Mouse (Mus musculus) embryonic facial prominence, embryonic 15.5 days (tissue): ENCODE data around the gene Clic6. TPM values are rescaled to one million over a fixed set of nuclear protein-coding genes. Genes with fewer than 3 reads are reported as not detected.

ENCODE experiments used
- ATAC-seq: fragments of 200-750 bp; cut with Nextera tagmentation; 2 replicates; pipeline ENCODE4 v1.8.0; 2017; ENCODE audit warnings: low read depth, moderate TSS enrichment; ENCODE audit not compliant: insufficient number of reproducible peaks, low FRiP score, low TSS enrichment
- H3K27ac ChIP-seq: fragments of 300-500 bp; sonication (generic); replicated peaks from 2 replicates; pipeline ENCODE4 v1.5.1; 2015; ENCODE audit warnings: mild to moderate bottlenecking, inconsistent platforms
- H3K27me3 ChIP-seq: fragments of 300-500 bp; sonication (generic); 2 replicates; pipeline ENCODE4 v1.6.1; 2015; ENCODE audit warnings: inconsistent platforms
- H3K36me3 ChIP-seq: fragments of 300-500 bp; sonication (generic); 2 replicates; pipeline ENCODE4 v1.6.1; 2015; ENCODE audit warnings: mild to moderate bottlenecking, inconsistent platforms
- H3K4me1 ChIP-seq: fragments of 300-500 bp; sonication (generic); 2 replicates; pipeline ENCODE4 v1.6.1; 2015; ENCODE audit warnings: inconsistent platforms
- H3K4me2 ChIP-seq: fragments of 300-500 bp; sonication (generic); replicated peaks from 2 replicates; pipeline ENCODE4 v1.6.1; 2015; ENCODE audit warnings: mild to moderate bottlenecking, inconsistent platforms
- H3K4me3 ChIP-seq: fragments of 300-500 bp; sonication (generic); replicated peaks from 2 replicates; pipeline ENCODE4 v1.5.1; 2015; ENCODE audit warnings: mild to moderate bottlenecking, inconsistent platforms
- H3K9ac ChIP-seq: fragments of 300-500 bp; sonication (generic); 2 replicates; pipeline ENCODE4 v1.6.1; 2015; ENCODE audit warnings: inconsistent platforms
- H3K9me3 ChIP-seq: fragments of 300-500 bp; sonication (generic); replicated peaks from 2 replicates; pipeline ENCODE4 v1.6.1; 2016; ENCODE audit warnings: inconsistent platforms
- WGBS: fragments of 180-500 bp; shearing (Covaris S2); methylation state at CpG from one replicate; pipeline ENCODE4 v1.1.7; 2015; 5-methylcytosine and 5-hydroxymethylcytosine counted together
- polyA plus RNA-seq: library from polyadenylated mRNA; unstranded; fragments of >200 nt; fragmentation: Nextera tagmentation; extraction: Ambion mirVana; gene quantifications from 2 replicates; pipeline ENCODE4 v1.2.1, GENCODE M21; 2015

Gene Clic6
- polyA plus RNA-seq, 1 experiment from 2014 or later, result 8.8 TPM

DNA sequence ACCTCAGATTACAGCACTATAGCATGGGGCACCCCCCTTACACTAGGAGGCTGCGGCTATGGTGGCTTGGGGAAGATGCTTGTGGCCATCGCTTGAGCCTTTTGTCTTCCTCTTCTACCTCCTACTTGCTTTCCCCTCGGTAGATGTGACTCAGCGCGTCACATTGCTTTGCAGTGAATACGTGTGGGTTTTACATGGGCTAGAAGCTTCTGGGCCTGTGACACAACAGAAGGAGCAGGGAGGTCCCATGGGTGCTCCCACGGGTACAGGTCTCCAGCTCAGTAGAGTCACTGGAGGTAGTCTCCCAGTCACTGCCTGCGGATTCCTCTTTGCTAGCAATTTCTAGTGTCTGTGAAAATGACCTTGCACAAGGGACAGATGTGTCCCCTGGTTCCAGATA, 39.1 kb downstream of the Clic6 start:
- Histone ChIP-seq H3K36me3 (no peaks in the 10 kb centered on the region), H3K4me3 (no peak overlapping the region), H3K9me3 (no peaks in the 10 kb centered on the region), H3K4me1 (no peaks in the 10 kb centered on the region), H3K27me3 (no peaks in the 10 kb centered on the region), H3K4me2 (no peak overlapping the region), H3K27ac (no peak overlapping the region), H3K9ac (no peak overlapping the region)
- no peak for ATAC-seq
- whole genome bisulfite sequencing, result 78% methylated on average over 8 of the region's 8 CpGs

DNA sequence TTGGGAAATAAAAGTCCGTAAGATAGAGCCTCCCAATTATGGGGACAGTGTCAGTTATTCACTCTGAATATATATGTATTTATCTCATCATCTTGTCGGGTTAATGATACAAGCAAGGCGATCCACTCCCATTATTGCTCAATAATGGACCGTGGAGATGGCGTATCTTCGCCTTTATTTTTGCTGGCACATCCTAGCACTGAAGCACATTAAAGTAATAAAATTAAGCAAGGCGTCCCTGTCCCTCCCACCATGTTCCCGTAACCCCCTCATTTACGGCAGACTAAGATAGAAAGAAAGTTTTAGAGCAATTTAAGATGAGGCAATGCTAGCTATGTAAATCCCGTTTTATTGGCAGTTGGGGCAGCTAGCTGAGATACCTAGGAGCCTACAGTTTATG, 40.4 kb downstream of the Clic6 start:
- Histone ChIP-seq H3K4me1 (no peaks in the 10 kb centered on the region), H3K4me3 (no peak overlapping the region), H3K4me2 (no peak overlapping the region), H3K9ac (no peak overlapping the region), H3K36me3 (no peaks in the 10 kb centered on the region), H3K27me3 (no peaks in the 10 kb centered on the region), H3K27ac (no peak overlapping the region), H3K9me3 (no peaks in the 10 kb centered on the region)
- ATAC-seq, result no peak
- WGBS, result 77% methylated on average over 10 of the region's 10 CpGs

DNA sequence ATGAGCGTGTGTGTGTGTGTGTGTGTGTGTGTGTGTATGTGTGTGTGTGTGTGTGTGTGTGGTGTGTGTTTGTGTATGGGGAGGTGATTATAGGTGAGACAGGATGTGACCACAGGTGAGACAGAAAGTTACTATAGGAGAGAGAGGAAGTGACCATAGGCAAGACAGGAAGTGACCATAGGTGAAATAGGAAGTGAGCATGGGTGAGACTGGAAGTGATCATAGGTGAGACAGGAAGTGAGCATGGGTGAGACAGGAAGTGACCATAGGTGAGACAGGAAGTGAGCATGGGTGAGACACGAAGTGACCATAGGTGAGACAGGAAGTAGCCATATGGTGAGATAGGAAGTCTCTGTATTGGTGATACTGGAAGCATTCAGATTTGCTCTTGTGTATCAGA, 49.7 kb downstream of the Clic6 start:
- no peaks in the 10 kb centered on the region for H3K9me3 ChIP-seq
- H3K27ac ChIP-seq, result no peak overlapping the region
- ATAC-seq, result no peak
- no peak overlapping the region for H3K9ac ChIP-seq
- H3K27me3 ChIP-seq, result no peaks in the 10 kb centered on the region
- no peak overlapping the region for H3K4me2 ChIP-seq
- H3K36me3 ChIP-seq, result no peaks in the 10 kb centered on the region
- no peaks in the 10 kb centered on the region for H3K4me1 ChIP-seq
- 83% methylated on average over 2 of the region's 2 CpGs for WGBS
- H3K4me3 ChIP-seq, result no peak overlapping the region

DNA sequence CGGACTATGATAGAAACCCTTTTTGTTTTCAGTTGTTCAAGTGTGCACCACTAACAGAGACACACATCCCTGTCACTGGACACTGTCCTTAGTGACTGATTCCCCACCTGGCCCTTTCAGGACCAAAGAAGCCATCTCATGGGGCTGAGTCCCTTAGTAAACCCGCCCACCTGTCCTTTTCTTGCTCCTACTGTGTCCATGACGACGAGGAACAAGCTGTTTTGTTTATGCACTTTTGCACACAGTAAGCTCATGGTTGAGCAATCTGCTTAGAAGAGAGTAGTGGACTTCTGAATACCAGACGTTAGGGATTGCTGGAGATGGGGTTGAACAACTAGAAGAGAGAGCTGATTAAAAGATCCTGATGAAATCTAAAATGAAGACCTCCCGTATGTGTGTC, 52.8 kb downstream of the Clic6 start:
- Histone ChIP-seq H3K27me3 (no peaks in the 10 kb centered on the region), H3K4me2 (no peak overlapping the region), H3K4me1 (no peaks in the 10 kb centered on the region), H3K4me3 (no peak overlapping the region), H3K9me3 (no peaks in the 10 kb centered on the region), H3K36me3 (no peaks in the 10 kb centered on the region), H3K27ac (no peak overlapping the region), H3K9ac (no peak overlapping the region)
- WGBS, result 83% methylated on average over 6 of the region's 6 CpGs
- no peak for ATAC-seq

DNA sequence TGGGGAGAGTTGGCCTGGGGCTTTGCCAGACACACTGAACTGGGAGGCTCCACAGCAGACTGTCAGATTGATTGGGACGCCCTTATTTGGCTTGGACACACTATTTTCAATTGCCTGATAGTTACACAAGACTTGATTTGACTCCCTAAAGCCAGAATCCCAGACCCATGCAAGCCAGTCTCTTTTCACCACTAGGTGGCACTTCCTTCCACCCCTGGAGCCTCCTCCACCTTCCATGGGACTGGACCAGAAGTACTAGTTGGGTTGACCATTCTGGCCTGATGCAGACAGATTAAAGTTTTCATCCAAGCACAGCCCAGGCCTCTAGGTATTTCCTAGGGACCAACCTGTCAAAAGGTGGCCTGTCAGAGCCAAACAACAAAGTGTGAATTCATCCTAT, 58.7 kb downstream of the Clic6 start:
- H3K27me3 ChIP-seq, result no peaks in the 10 kb centered on the region
- H3K9ac ChIP-seq, result no peak overlapping the region
- no peak overlapping the region for H3K27ac ChIP-seq
- H3K9me3 ChIP-seq, result no peaks in the 10 kb centered on the region
- no peak overlapping the region for H3K4me3 ChIP-seq
- WGBS, result 63% methylated on average over 1 of the region's 1 CpGs
- no peaks in the 10 kb centered on the region for H3K36me3 ChIP-seq
- ATAC-seq, result no peak
- no peaks in the 10 kb centered on the region for H3K4me1 ChIP-seq
- H3K4me2 ChIP-seq, result no peak overlapping the region

DNA sequence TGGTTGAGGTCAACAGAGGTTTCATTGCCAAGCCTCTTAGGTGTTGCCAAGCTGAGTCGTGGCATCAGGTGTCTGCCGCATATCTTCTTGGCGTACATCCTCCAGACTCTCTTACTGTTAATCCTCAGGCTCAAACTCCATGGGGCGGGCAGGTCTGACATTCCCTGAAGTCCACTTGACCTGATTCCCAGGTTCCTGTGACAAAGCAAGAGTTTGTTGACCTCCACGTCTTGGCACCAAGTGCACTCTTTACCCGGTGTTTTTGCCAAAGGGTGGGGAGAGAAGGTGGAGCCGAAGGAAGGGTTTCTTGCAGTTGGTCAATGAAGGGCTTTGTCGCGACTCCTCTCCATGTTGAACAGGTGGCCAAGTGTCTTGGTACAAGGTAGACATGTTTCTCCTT, 63.1 kb downstream of the Clic6 start:
- no peaks in the 10 kb centered on the region for H3K4me1 ChIP-seq
- H3K9ac ChIP-seq, result no peak overlapping the region
- no peak for ATAC-seq
- no peaks in the 10 kb centered on the region for H3K9me3 ChIP-seq
- H3K27me3 ChIP-seq, result no peaks in the 10 kb centered on the region
- WGBS, result 92% methylated on average over 9 of the region's 9 CpGs
- H3K4me2 ChIP-seq, result no peak overlapping the region
- no peak overlapping the region for H3K4me3 ChIP-seq
- H3K36me3 ChIP-seq, result no peaks in the 10 kb centered on the region
- no peak overlapping the region for H3K27ac ChIP-seq

DNA sequence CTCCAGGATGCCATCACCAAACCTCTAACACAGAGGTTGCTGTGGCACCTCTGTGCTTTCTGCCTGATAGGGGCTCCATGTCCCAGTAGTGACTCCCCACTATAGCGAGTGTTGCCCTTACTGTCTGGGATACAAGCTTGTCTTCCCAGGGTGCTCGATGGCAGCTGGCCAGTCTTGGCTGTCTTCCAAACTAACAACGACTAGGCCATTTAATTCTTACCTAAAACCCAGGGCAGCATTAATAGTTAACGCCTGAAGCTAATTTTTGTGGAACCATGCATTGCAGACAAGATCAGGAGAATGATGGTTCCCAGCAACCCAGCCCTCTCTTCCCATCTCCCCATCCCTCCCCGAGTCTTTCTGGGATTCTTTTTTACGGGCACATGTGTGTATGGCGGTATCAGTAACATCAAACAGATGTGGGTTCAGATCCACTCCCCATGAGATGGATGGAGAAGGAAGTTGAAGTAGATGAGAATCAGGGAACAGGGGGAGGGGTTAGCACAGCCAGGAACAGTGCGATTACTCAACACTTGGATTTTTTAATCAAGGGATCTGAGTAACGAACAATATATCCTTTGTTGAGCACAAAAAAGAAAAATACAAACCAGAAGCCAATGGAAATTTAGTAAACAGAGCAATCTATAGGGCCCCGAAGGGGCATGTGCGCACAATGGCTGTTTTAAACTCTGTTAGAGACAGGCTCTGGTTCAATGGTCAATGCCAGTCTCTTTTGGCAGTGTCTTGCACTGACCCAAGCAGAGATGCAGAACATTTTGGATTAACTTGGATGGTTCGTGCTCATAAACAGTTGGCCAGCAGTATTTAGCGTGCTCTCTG, 66.0 kb downstream of the Clic6 start:
- no peak for ATAC-seq
- no peak overlapping the region for H3K4me3 ChIP-seq
- 53% methylated on average over 13 of the region's 13 CpGs for WGBS
- H3K27ac ChIP-seq, result no peak overlapping the region
- H3K4me2 ChIP-seq, result no peak overlapping the region
- no peaks in the 10 kb centered on the region for H3K9me3 ChIP-seq
- H3K36me3 ChIP-seq, result no peaks in the 10 kb centered on the region
- no peaks in the 10 kb centered on the region for H3K4me1 ChIP-seq
- H3K27me3 ChIP-seq, result no peaks in the 10 kb centered on the region
- H3K9ac ChIP-seq, result no peak overlapping the region

DNA sequence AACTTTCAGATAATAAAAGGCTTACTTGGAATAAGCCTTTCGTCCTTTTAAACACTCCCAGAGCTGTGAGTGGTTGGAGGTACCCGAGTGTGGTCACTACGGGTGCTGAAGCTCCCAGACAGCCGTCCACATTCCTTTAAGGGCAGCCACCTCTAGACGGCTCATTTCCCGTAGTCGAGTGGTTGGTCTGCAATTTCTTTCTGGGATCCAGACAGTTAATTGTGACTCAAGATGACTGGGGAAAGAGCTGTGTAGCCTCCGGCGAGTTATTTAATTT, 66.5 kb downstream of the Clic6 start:
- Histone ChIP-seq H3K4me1 (no peaks in the 10 kb centered on the region), H3K9ac (no peak overlapping the region), H3K27ac (no peak overlapping the region), H3K4me2 (no peak overlapping the region), H3K9me3 (no peaks in the 10 kb centered on the region), H3K27me3 (no peaks in the 10 kb centered on the region), H3K36me3 (no peaks in the 10 kb centered on the region), H3K4me3 (no peak overlapping the region)
- ATAC-seq, result no peak
- WGBS, result 60% methylated on average over 9 of the region's 9 CpGs

DNA sequence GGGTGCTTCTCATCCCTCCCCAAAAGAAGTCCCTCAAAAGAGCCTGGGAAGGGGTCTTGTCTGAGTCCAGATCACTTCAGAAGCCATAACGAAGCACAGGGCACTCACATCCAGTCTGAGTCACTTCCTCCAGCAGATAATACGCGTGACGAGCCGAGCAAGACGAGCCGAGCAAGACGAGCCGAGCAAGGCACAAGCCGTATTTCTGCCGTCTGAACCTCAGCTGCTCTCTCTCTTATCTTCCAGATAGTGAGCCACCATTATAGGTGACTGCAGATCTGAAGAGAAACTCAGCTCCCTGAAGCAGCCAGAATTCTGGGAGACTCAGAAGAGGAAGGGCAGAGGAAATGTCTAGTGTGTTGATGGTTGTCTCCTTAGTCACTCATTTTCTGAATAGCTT, 67.3 kb downstream of the Clic6 start:
- ATAC-seq, result no peak
- Histone ChIP-seq H3K36me3 (no peaks in the 10 kb centered on the region), H3K9ac (no peak overlapping the region), H3K27ac (0 out of 2 replicates have a peak overlapping the region, but pooled peaks have one; percentile 22), H3K4me3 (no peak overlapping the region), H3K4me1 (no peaks in the 10 kb centered on the region), H3K27me3 (no peaks in the 10 kb centered on the region), H3K9me3 (no peaks in the 10 kb centered on the region), H3K4me2 (no peak overlapping the region)
- WGBS, result 34% methylated on average over 11 of the region's 11 CpGs

DNA sequence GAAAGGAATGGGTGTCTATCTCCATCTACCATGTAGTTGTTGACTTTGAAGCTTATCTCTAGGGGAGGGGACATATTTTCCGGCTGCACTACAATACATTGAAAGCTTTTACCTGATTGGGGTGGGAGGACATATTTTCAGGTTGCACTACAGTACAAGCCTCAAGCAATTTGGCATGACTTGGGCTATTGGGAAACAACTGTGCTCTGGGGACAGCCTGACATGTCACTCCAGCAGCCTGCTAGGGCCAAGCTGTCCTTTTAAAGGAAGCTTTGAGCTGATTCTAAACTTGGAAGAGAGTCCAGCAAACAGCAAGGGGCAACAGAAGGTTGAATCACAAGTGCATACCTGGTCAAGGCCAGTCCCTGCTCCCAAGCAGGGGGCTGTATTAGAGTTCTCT, 69.5 kb downstream of the Clic6 start:
- Histone ChIP-seq H3K4me3 (no peak overlapping the region), H3K4me1 (no peaks in the 10 kb centered on the region), H3K36me3 (no peaks in the 10 kb centered on the region), H3K9ac (no peak overlapping the region), H3K9me3 (no peaks in the 10 kb centered on the region), H3K4me2 (no peak overlapping the region), H3K27ac (no peak overlapping the region), H3K27me3 (no peaks in the 10 kb centered on the region)
- no peak for ATAC-seq
- WGBS, result 80% methylated on average over 1 of the region's 1 CpGs

DNA sequence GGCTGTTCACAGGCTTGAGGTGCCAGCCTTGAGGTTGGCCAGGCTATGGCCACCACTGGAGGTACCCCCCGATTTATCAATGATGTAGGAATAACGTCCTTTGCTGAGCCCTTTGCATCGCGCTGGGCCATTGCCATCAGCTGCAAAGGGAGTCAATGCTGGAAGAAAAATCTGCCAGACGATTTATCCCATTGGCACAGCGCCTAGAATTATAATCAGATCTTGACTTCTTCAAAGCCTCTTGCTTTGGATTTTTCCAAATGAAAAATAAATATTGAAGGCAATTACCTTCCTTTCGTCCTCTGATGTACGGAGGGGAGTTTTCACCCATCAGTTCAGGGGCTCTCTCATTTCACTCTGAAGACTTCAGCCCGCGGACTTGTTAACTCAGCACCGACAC, 79.8 kb downstream of the Clic6 start:
- peak; percentile 27; the same call in 1 of the 2 replicates for ATAC-seq
- 36% methylated on average over 11 of the region's 11 CpGs for WGBS
- H3K9me3 ChIP-seq, result no peaks in the 10 kb centered on the region
- H3K27ac ChIP-seq, result 0 out of 2 replicates have a peak overlapping the region, but pooled peaks have one; percentile 24
- peak overlapping the region; percentile 34 for H3K4me2 ChIP-seq
- H3K4me3 ChIP-seq, result no peak overlapping the region; the same call in 1 of the 2 replicates
- no peak overlapping the region for H3K9ac ChIP-seq
- 0 out of 2 replicates have a peak, but pooled peaks cover 6% of the 10 kb centered on the region for H3K27me3 ChIP-seq
- no peaks in the 10 kb centered on the region for H3K36me3 ChIP-seq
- H3K4me1 ChIP-seq, result peaks cover 11% of the 10 kb centered on the region

DNA sequence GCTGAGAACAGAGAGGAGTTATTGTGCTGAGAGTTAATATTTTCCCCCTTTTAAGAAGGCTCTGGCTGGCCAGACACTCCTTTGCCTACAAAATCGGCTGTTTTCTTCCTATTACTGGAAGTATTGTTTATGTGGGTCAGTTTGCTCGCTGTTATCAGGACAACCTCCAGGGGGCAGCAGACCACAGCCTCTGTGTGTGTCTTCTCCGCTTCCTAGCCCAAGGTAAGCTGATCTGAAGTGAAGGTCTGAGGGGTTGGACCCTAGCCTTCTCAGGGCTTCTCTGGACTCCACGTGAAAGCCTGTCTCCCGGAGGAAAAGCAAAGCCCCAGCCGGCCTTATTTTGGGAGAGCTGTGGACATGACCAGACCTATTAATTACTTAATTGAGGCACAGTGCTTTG, 80.2 kb downstream of the Clic6 start:
- Histone ChIP-seq H3K27me3 (0 out of 2 replicates have a peak, but pooled peaks cover 6% of the 10 kb centered on the region), H3K4me2 (peak overlapping the region; percentile 34), H3K36me3 (no peaks in the 10 kb centered on the region), H3K27ac (0 out of 2 replicates have a peak overlapping the region, but pooled peaks have one; percentile 24), H3K9me3 (no peaks in the 10 kb centered on the region), H3K4me1 (peaks cover 11% of the 10 kb centered on the region), H3K4me3 (no peak overlapping the region; the same call in 1 of the 2 replicates), H3K9ac (no peak overlapping the region)
- 1% methylated on average over 6 of the region's 6 CpGs for WGBS
- peak; percentile 48 for ATAC-seq
